Mouse (Mus musculus): ENCODE measurements around the gene Cebpg. TPM values are rescaled to one million over a fixed set of nuclear protein-coding genes. Genes with fewer than 3 reads are reported as not detected.
A peak's percentile ranks its signal among the peaks of the same experiment; 100 is the strongest.

Gene Cebpg
- polyA plus RNA-seq, 1 experiment = 43.2 TPM

DNA sequence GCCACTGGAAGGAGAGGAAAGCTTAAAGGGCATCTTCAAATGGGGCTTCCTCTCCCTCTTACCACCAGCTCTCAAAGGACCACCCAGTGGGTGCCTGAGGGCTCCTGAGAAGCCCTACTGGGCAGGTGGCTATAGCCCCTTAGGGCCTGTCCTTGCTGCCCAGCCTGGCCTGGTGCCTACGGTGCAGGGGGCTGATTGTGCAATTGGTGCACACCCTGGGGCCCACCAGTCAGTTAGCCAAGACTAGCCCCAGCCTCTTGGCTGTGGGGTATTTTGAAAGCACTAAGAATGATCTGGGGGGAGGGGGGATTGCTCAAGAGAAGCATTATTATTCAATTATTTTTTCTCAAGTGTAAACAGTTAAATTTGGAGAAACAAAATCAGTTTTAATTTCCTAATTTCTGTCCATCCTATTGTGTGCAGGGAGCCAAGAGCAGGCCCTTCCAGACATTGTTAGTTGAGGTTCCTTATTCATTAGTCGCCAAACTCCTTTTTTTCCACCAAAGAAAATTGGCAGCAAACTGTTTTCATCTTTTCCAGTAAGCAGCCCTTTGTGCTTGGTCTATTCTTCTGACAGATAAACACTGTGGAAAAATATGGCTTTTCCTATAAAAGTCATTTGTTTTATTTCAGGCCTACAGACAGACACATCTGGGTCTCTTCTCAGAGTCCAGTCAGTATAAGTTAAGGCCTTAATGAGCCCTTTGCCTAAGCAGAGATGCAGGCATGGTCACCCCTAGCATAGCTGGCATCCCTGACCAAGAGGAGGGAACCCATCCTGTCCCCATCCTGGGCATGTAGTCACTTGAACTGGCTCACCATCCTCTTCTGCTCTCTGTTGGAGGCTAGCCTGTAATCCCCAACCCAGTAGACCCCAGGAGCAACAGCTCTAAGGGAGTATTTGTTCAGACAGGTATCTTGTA lies 14.8 kb downstream of the Cebpg start:
- H3K4me3 ChIP-seq (ENCODE audit: insufficient read depth, low read length) = no peak overlapping the region
- no peak overlapping the region for H3K27ac ChIP-seq (ENCODE audit: insufficient read depth, low read depth, low read length)
- TF ChIP-seq POLR2A (IDR thresholded peaks at IDR 0.05; ENCODE audit: borderline replicate concordance, low read depth, low read length) (no peak), CTCF (IDR thresholded peaks at IDR 0.05; ENCODE audit: low read depth, low read length) (no peak)
- peaks cover 5% of the 10 kb centered on the region for H3K4me1 ChIP-seq (ENCODE audit: control insufficient read depth, insufficient read depth, low read length)

DNA sequence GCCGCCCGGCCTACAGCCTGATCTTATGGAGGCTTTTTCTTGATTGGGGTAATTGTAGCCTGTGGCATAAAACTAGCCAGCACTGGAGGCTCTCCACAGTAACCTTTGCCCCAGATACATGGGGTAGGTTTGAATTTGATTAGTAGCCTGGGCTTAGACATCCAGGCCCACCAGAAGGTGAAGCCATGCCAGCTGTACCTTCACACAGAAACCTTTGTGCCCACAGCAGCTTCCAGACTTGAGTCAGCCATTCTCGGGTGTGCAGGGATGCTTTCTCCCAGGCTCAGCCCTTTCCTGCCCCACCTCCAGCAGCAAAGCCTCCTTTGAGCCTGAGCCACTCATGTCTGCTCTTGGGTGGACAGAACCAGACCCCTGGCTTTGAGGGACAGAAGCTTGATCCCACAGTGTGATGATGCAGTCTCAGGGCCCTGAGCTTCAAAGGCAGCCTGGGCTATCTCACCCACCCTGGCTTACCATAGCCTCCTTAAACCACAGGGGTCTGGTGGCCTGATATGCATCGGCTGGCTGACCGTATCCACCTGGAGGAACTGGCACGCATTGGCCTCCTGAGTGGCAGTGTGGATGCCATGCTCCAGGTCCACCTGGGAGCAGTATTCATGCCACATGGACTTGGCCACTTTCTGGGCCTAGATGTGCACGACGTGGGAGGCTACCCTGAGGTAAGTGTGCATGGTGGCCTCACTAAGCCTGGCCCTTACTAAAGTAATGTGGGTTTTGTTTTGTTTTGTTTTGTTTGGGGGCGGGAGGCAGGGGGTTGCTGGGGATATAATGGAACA lies 16.0 kb downstream of the Cebpg start:
- Histone ChIP-seq H3K4me3 (ENCODE audit: insufficient read depth, low read length) (no peak overlapping the region), H3K4me1 (ENCODE audit: control insufficient read depth, insufficient read depth, low read length) (peaks cover 8% of the 10 kb centered on the region), H3K27ac (ENCODE audit: insufficient read depth, low read depth, low read length) (no peak overlapping the region)
- TF ChIP-seq CTCF (IDR thresholded peaks at IDR 0.05; ENCODE audit: low read depth, low read length) (no peak), POLR2A (IDR thresholded peaks at IDR 0.05; ENCODE audit: borderline replicate concordance, low read depth, low read length) (no peak)

DNA sequence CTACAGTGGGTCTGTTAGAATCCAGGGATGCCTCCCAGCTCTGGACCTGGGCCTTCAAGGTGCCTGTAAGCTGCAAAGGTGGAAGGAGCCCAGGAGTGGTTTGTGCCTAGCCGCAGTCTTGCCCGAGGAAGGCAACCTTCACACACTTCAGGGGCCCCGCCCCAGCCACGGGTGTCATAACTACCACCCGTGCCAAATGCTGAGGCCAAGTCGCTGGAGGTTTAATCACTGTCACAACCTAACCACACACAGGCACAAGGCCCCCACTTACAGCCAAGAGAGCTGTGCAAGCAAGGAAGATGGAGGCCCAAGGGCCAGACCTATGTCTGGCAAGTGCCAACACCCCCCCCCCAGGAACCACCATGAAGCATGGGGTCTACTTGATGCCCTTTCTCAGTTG lies 19.0 kb downstream of the Cebpg start:
- peaks cover 8% of the 10 kb centered on the region for H3K4me1 ChIP-seq (ENCODE audit: control insufficient read depth, insufficient read depth, low read length)
- no peak for TF ChIP-seq POLR2A (IDR thresholded peaks at IDR 0.05; ENCODE audit: borderline replicate concordance, low read depth, low read length)
- no peak for TF ChIP-seq CTCF (IDR thresholded peaks at IDR 0.05; ENCODE audit: low read depth, low read length)
- no peak overlapping the region for H3K4me3 ChIP-seq (ENCODE audit: insufficient read depth, low read length)
- H3K27ac ChIP-seq (ENCODE audit: insufficient read depth, low read depth, low read length) = no peak overlapping the region

DNA sequence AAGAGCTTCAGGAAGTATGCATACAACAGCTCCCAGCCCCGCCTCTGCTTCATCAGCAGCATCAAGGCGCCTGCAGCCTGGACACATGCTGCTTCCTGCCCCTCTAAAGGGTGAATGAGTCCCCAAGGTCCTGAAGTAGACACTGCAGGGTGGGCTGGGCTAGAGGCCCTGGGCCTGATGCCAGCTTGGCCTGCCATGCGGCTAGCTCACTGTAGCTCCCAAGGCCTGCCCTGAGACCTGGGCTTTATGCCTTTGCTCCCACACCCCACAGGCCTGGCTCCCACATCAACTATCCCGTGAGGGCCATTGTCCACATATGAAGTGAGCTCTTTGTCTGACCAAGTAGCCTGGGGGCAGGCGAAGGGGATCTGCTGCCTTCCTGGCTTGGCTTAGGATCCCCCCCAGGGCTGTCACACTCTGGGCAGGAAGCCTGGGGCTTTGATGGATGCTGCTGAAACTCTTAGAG lies 20.1 kb downstream of the Cebpg start:
- peaks cover 7% of the 10 kb centered on the region for H3K4me1 ChIP-seq (ENCODE audit: control insufficient read depth, insufficient read depth, low read length)
- no peak for TF ChIP-seq CTCF (IDR thresholded peaks at IDR 0.05; ENCODE audit: low read depth, low read length)
- TF ChIP-seq POLR2A (IDR thresholded peaks at IDR 0.05; ENCODE audit: borderline replicate concordance, low read depth, low read length) = no peak
- H3K27ac ChIP-seq (ENCODE audit: insufficient read depth, low read depth, low read length) = no peak overlapping the region

DNA sequence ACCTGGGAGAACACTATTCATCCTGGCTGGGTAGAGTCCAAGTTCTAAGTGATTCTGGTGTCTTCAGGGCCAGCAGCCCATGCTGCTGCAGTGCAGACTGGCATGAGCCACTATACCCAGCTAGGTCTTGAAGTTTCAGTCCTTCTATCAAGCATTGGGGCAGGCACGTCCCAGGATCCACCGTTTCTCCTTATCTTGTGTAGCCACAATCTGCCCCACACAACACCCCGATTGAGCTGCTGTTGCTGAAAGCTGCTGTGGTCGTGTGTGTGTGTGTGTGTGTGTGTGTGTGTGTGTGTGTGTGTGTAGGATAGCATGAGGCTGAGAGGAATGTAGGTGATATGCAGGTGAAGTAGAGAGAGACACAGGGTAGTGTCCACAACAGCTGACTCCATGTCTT lies 20.8 kb downstream of the Cebpg start:
- Histone ChIP-seq H3K4me3 (ENCODE audit: insufficient read depth, low read length) (no peak overlapping the region), H3K27ac (ENCODE audit: insufficient read depth, low read depth, low read length) (no peak overlapping the region), H3K4me1 (ENCODE audit: control insufficient read depth, insufficient read depth, low read length) (peaks cover 3% of the 10 kb centered on the region; the same call in 1 of the 2 replicates)
- no peak for TF ChIP-seq POLR2A (IDR thresholded peaks at IDR 0.05; ENCODE audit: borderline replicate concordance, low read depth, low read length)
- TF ChIP-seq CTCF (IDR thresholded peaks at IDR 0.05; ENCODE audit: low read depth, low read length) = no peak

More for the DNA sequence above, 20.1 kb downstream of the Cebpg start:
- H3K4me3 ChIP-seq (ENCODE audit: insufficient read depth, low read length) = no peak overlapping the region

DNA sequence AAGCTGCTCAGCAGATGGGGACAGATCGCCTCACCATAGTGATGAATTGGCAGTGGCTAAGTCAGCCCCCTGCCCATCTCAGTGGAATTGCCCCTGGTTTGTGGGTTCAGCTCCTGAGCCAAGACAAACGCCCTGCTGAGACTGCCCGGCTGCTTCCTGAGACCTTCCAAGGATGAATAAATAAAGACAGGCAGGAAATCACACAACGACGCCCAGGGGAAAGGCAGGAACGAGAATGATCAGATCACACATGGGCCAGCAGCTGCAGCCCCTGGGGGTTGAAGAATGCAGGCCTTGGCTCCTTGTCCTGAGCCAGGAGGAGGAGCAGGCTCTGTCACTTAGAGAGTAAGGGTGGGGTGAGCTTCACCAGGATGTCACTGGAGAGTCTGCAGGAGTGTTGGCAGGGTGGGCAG lies 21.2 kb downstream of the Cebpg start:
- H3K4me3 ChIP-seq (ENCODE audit: insufficient read depth, low read length) = no peak overlapping the region
- peaks cover 3% of the 10 kb centered on the region for H3K4me1 ChIP-seq (ENCODE audit: control insufficient read depth, insufficient read depth, low read length)
- TF ChIP-seq POLR2A (IDR thresholded peaks at IDR 0.05; ENCODE audit: borderline replicate concordance, low read depth, low read length) = no peak
- no peak for TF ChIP-seq CTCF (IDR thresholded peaks at IDR 0.05; ENCODE audit: low read depth, low read length)
- H3K27ac ChIP-seq (ENCODE audit: insufficient read depth, low read depth, low read length) = no peak overlapping the region

DNA sequence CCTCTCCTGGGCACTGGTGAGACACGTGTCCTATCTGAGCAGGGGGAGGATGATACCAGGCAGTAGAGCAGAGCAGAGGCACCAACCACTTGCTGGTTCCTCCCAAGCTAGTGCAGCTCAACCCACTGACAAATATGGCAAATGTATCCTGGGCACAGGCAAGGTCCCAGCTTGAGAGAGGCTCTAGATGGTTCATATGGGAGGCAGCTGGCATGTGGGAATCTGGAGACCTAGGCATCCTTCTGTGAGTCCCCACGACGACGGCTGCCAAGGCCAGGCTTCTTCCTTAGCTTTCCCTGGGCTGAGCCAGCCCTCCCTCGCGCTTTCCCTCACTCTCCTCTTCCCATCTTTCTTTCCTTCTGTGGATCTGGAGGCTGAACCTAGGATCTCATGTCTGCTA lies 25.8 kb downstream of the Cebpg start:
- no peak overlapping the region for H3K27ac ChIP-seq (ENCODE audit: insufficient read depth, low read depth, low read length)
- peaks cover 32% of the 10 kb centered on the region for H3K4me1 ChIP-seq (ENCODE audit: control insufficient read depth, insufficient read depth, low read length)
- TF ChIP-seq CTCF (IDR thresholded peaks at IDR 0.05; ENCODE audit: low read depth, low read length) = no peak
- no peak for TF ChIP-seq POLR2A (IDR thresholded peaks at IDR 0.05; ENCODE audit: borderline replicate concordance, low read depth, low read length)
- H3K4me3 ChIP-seq (ENCODE audit: insufficient read depth, low read length) = no peak overlapping the region

DNA sequence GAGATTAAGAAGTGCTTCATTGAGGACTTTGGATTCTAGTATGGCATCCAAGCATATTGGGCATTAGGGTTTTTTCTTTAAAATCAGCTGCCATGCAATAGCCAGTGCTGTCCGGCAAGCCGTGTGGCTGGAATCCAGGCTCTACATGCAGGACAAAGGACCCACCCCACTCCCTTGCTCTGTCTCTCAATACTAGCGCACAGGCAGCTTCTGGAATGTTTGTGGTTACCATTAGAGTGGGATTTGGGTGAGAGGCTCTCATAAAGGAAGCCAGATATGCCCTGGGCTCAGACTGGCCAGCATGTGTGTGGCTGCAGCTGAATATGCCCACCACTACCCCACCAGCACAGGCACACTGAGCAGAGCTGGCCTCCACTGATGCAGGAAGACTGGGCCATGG lies 26.7 kb downstream of the Cebpg start:
- no peak for TF ChIP-seq CTCF (IDR thresholded peaks at IDR 0.05; ENCODE audit: low read depth, low read length)
- TF ChIP-seq POLR2A (IDR thresholded peaks at IDR 0.05; ENCODE audit: borderline replicate concordance, low read depth, low read length) = no peak
- Histone ChIP-seq H3K27ac (ENCODE audit: insufficient read depth, low read depth, low read length) (no peak overlapping the region), H3K4me3 (ENCODE audit: insufficient read depth, low read length) (no peak overlapping the region), H3K4me1 (ENCODE audit: control insufficient read depth, insufficient read depth, low read length) (peaks cover 32% of the 10 kb centered on the region)

DNA sequence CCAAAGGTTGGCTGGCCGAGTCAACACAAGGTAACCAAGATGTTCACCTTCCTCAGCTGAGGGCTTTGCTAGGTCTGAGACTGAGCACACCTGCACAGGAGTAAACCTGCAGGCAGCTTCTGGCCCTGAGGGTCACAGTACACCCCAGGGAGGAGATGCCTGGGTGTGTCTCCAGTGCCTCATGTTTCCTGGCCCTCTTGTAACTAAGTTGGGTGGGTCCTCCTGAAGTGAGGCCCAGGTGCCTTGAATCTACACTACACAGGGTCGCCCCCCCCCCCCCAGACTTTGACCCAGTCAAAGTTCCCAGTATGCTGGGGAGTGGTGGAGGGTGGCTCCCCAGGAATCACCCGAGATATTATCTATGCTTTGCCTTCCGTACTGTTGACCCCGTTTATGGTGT lies 27.1 kb downstream of the Cebpg start:
- Histone ChIP-seq H3K27ac (ENCODE audit: insufficient read depth, low read depth, low read length) (peak overlapping the region; percentile 81), H3K4me3 (ENCODE audit: insufficient read depth, low read length) (no peak overlapping the region)

More for the DNA sequence above, 27.1 kb downstream of the Cebpg start:
- H3K4me1 ChIP-seq (ENCODE audit: control insufficient read depth, insufficient read depth, low read length) = peaks cover 32% of the 10 kb centered on the region
- no peak for TF ChIP-seq POLR2A (IDR thresholded peaks at IDR 0.05; ENCODE audit: borderline replicate concordance, low read depth, low read length)
- TF ChIP-seq CTCF (IDR thresholded peaks at IDR 0.05; ENCODE audit: low read depth, low read length) = no peak

Measured in bone marrow macrophage, adult 2 months (primary cell).